Mouse (Mus musculus): ENCODE results near the gene Igtp. TPM values are rescaled to one million over a fixed set of nuclear protein-coding genes. Genes with fewer than 3 reads are reported as not detected.
"Not testable (repeated sequence)": the region's sequence is repeated elsewhere in the genome, so short reads cannot be mapped to it uniquely, and the experiment has no call there.

Gene Igtp
- total RNA-seq (2014; rRNA removed) (32.5 and 33.0 TPM in 2 replicates), polyA plus RNA-seq (2012; rRNA removed) (46.1 and 52.9 TPM in 2 replicates)

DNA sequence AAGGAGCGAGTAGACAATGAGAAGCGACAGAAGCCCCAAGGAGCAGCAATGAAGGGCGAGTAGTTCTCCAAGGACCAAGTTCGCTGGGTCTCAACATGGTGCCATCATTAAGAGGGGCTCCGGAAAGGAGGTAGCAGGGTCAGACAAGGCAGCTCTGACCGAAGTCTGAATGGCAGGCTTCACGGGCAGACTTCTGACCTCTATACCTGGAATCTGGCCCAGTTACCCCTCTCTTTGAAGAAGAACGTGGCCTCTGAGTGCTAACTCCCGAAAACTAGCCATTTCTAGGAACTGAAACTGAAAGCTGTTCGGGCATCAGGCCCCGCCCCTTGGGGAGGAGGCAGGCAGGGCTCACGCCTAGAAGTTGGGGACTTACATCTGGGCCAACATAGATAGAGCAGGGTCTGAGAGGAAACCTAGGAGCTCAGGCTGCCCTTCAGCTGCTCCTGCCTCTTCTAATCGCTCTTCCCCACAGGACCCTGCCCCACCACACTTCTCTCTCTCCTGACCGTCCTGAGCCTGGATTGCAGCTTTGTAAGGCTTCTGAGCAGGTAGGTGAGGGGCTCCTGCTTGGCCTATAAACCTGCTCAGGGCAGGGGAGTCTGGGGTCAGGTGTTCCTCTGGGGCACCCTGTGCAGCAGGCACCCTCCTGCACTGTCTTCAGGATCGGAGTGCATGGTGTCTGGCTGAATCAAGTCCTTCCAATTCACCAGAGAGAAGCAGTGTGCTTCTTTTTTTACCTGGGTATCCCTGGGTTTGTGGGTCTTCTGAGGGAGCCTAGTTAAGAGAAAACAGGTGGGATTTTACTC is at the start of gene Igtp, which contains the start of gene Irgm2:
Igtp (plus strand) TSS at position 328 of the 809 bp plus-strand sequence.
Irgm2 (plus strand) TSS at position 390 of the 809 bp plus-strand sequence.
- H3K27me3 ChIP-seq (ENCODE audit: control insufficient read depth, insufficient read depth, low read length); H3K79me2 ChIP-seq (ENCODE audit: control insufficient read depth, insufficient read depth, low read length); H3K36me3 ChIP-seq (ENCODE audit: control insufficient read depth, insufficient read depth, low read length): not testable (repeated sequence)
- Histone ChIP-seq H3K9ac (ENCODE audit: low read depth, low read length) (peak within 1 kb of the TSS; percentile 71), H3K27ac (replicated peaks; ENCODE audit: insufficient read depth, low read depth, low read length) (peak within 1 kb of the TSS; percentile 91), H3K4me1 (ENCODE audit: control insufficient read depth, insufficient read depth, low read length) (peaks cover 13% of the 10 kb centered on the region), H3K4me3 (ENCODE audit: insufficient read depth, low read depth, low read length) (peak within 1 kb of the TSS; percentile 70)
- DNase-seq (ENCODE audit: extremely low read depth, low read depth, low spot score): peak; percentile 87
- 1% methylated on average over 14 of the region's 15 CpGs for WGBS

DNA sequence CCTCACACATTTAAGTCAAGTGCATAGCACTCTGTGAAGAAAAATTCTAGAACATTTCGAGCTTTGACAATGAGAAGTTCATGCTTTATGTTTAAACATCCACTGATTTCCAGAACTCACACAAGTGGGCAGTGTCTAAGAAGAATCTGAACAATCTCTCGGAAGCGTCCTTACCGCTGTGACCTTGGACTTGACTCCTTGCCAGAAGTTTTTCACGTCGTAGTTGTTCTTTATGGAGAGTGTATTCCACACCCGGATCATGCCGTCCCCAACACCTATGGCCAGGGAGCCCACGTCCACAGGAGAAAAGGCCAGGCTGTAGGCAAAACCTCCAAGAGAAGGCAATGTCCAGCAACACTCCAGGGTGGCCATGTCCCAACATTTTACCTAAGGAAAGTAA is 43.9 kb upstream of the Igtp start:
- Histone ChIP-seq H3K9ac (ENCODE audit: low read depth, low read length) (no peak overlapping the region), H3K36me3 (ENCODE audit: control insufficient read depth, insufficient read depth, low read length) (peaks cover 54% of the 10 kb centered on the region)
- 87% methylated on average over 9 of the region's 9 CpGs for WGBS

DNA sequence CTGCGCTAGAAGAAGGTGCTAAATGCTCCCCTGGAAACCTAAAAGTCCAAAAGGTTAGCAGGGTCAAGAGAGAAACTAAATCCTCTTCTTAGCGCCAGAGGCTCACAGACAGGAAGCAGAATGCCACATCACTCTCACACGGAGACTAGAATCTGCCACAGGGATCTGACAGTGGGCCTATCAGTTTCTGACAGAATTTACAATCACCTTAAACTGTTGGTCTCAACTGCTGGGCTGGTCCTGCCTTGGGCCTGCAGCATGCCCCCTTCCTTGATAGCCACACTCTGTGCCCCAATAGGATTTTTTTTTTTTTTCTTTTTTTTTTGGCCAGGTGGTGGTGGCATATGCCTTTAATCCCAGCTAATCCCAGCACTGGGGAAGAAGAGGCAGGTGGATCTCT is 42.5 kb upstream of the Igtp start:
- no peaks in the 10 kb centered on the region for H3K79me2 ChIP-seq (ENCODE audit: control insufficient read depth, insufficient read depth, low read length)
- no peaks in the 10 kb centered on the region for H3K27me3 ChIP-seq (ENCODE audit: control insufficient read depth, insufficient read depth, low read length)
- DNase-seq (ENCODE audit: extremely low read depth, low read depth, low spot score): no peak
- WGBS: 91% methylated on average over 3 of the region's 3 CpGs
- H3K36me3 ChIP-seq (ENCODE audit: control insufficient read depth, insufficient read depth, low read length): peaks cover 54% of the 10 kb centered on the region
- H3K4me3 ChIP-seq (ENCODE audit: insufficient read depth, low read depth, low read length): no peak overlapping the region
- H3K27ac ChIP-seq (replicated peaks; ENCODE audit: insufficient read depth, low read depth, low read length): no peak overlapping the region
- no peaks in the 10 kb centered on the region for H3K4me1 ChIP-seq (ENCODE audit: control insufficient read depth, insufficient read depth, low read length)
- H3K9ac ChIP-seq (ENCODE audit: low read depth, low read length): no peak overlapping the region
- TF ChIP-seq CTCF (IDR thresholded peaks at IDR 0.05; ENCODE audit: low read depth, low read length) (no peak), POLR2A (IDR thresholded peaks at IDR 0.05; ENCODE audit: extremely low read depth, insufficient read depth, low read length) (no peak)

More for the DNA sequence above, 43.9 kb upstream of the Igtp start:
- Histone ChIP-seq H3K4me1 (ENCODE audit: control insufficient read depth, insufficient read depth, low read length) (no peaks in the 10 kb centered on the region), H3K4me3 (ENCODE audit: insufficient read depth, low read depth, low read length) (no peak overlapping the region), H3K27me3 (ENCODE audit: control insufficient read depth, insufficient read depth, low read length) (no peaks in the 10 kb centered on the region), H3K27ac (replicated peaks; ENCODE audit: insufficient read depth, low read depth, low read length) (no peak overlapping the region), H3K79me2 (ENCODE audit: control insufficient read depth, insufficient read depth, low read length) (no peaks in the 10 kb centered on the region)
- TF ChIP-seq CTCF (IDR thresholded peaks at IDR 0.05; ENCODE audit: low read depth, low read length): no peak
- no peak for TF ChIP-seq POLR2A (IDR thresholded peaks at IDR 0.05; ENCODE audit: extremely low read depth, insufficient read depth, low read length)
- DNase-seq (ENCODE audit: extremely low read depth, low read depth, low spot score): no peak

DNA sequence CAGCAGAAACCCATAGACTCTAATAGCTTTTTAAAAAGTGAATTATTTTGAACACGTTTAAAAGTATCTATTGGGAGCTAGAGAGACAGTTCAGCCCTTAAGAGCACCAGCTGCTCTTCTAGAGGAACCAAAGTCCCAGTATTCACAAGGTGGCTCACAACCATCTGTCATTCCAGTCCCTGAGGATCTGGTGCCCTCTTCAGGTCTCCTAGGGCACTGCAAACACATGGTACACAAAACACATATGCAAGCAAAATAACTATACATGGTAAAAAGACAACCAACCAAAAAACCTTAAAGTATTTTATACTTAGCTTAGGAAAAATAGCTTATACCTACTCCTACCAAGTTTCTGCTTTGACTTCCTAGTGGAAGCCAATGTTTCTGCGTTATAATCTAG is 34.3 kb upstream of the Igtp start:
- Histone ChIP-seq H3K79me2 (ENCODE audit: control insufficient read depth, insufficient read depth, low read length) (peaks cover 4% of the 10 kb centered on the region; the same call in 1 of the 2 replicates), H3K36me3 (ENCODE audit: control insufficient read depth, insufficient read depth, low read length) (peaks cover 31% of the 10 kb centered on the region), H3K9ac (ENCODE audit: low read depth, low read length) (no peak overlapping the region), H3K4me3 (ENCODE audit: insufficient read depth, low read depth, low read length) (no peak overlapping the region), H3K4me1 (ENCODE audit: control insufficient read depth, insufficient read depth, low read length) (peaks cover 6% of the 10 kb centered on the region), H3K27ac (replicated peaks; ENCODE audit: insufficient read depth, low read depth, low read length) (no peak overlapping the region), H3K27me3 (ENCODE audit: control insufficient read depth, insufficient read depth, low read length) (no peaks in the 10 kb centered on the region)
- WGBS: 100% methylated on average over 2 of the region's 2 CpGs
- TF ChIP-seq CTCF (IDR thresholded peaks at IDR 0.05; ENCODE audit: low read depth, low read length): peak; percentile 4; the same call in 1 of the 2 replicates
- no peak for TF ChIP-seq POLR2A (IDR thresholded peaks at IDR 0.05; ENCODE audit: extremely low read depth, insufficient read depth, low read length)
- no peak for DNase-seq (ENCODE audit: extremely low read depth, low read depth, low spot score)

DNA sequence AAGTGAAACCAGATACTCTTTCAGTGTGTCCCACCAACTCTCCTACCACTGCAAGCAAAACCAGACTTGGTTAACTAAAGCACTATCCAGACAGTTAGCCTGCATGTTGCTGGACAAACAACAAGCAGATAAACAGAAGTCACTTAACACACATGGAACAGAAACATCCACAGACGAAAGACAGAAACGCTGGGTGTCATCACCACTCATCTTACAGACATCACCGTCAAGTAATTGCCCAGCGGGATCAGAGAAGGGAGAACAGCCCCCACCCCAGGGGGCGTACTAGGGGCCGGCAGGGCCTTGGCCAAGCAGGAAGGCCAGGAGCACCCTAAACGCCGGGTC is 31.6 kb upstream of the Igtp start:
- H3K79me2 ChIP-seq (ENCODE audit: control insufficient read depth, insufficient read depth, low read length): peaks cover 4% of the 10 kb centered on the region; the same call in 1 of the 2 replicates
- peaks cover 18% of the 10 kb centered on the region for H3K36me3 ChIP-seq (ENCODE audit: control insufficient read depth, insufficient read depth, low read length)
- peak overlapping the region; percentile 95 for H3K9ac ChIP-seq (ENCODE audit: low read depth, low read length)
- H3K4me1 ChIP-seq (ENCODE audit: control insufficient read depth, insufficient read depth, low read length): peaks cover 11% of the 10 kb centered on the region
- peak overlapping the region; percentile 93 for H3K4me3 ChIP-seq (ENCODE audit: insufficient read depth, low read depth, low read length)
- H3K27me3 ChIP-seq (ENCODE audit: control insufficient read depth, insufficient read depth, low read length): no peaks in the 10 kb centered on the region
- DNase-seq (ENCODE audit: extremely low read depth, low read depth, low spot score): peak; percentile 34
- WGBS: 1% methylated on average over 8 of the region's 8 CpGs
- TF ChIP-seq POLR2A (IDR thresholded peaks at IDR 0.05; ENCODE audit: extremely low read depth, insufficient read depth, low read length): no peak
- TF ChIP-seq CTCF (IDR thresholded peaks at IDR 0.05; ENCODE audit: low read depth, low read length): no peak
- H3K27ac ChIP-seq (replicated peaks; ENCODE audit: insufficient read depth, low read depth, low read length): no peak overlapping the region

Measured in liver, adult 2 months (tissue).